Mouse (Mus musculus) heart, embryonic 15.5 days (tissue): ENCODE measurements at regions not wholly inside any gene's neighbourhood (a gene's known extent, or its start where the extent isn't known, plus 50 kb on each side); places are given as distances from the start of the nearest gene placed in this dataset.
A peak's percentile ranks its signal among the peaks of the same experiment; 100 is the strongest.
"Not testable (repeated sequence)": the region's sequence is repeated elsewhere in the genome, so short reads cannot be mapped to it uniquely, and the experiment has no call there.

Source experiments
- ATAC-seq: fragments of 200-750 bp; cut with Nextera tagmentation; replicated peaks from 2 replicates; pipeline ENCODE4 v1.8.0; 2017; ENCODE audit warnings: low read depth, moderate TSS enrichment; ENCODE audit not compliant: insufficient number of reproducible peaks, insufficient read depth, low FRiP score
- H3K27ac ChIP-seq: fragments of 300-500 bp; sonication (generic); 2 replicates; pipeline ENCODE4 v1.5.1; 2015; ENCODE audit warnings: mild to moderate bottlenecking, inconsistent platforms
- H3K27me3 ChIP-seq: fragments of 300-500 bp; sonication (generic); 2 replicates; pipeline ENCODE4 v1.6.1; 2015; ENCODE audit warnings: inconsistent platforms
- H3K36me3 ChIP-seq: fragments of 300-500 bp; sonication (generic); 2 replicates; pipeline ENCODE4 v1.6.1; 2015; ENCODE audit warnings: mild to moderate bottlenecking, inconsistent platforms
- H3K4me1 ChIP-seq: fragments of 300-500 bp; sonication (generic); replicated peaks from 2 replicates; pipeline ENCODE4 v1.6.1; 2015; ENCODE audit warnings: inconsistent platforms
- H3K4me2 ChIP-seq: fragments of 300-500 bp; sonication (generic); 2 replicates; pipeline ENCODE4 v1.6.1; 2015; ENCODE audit warnings: inconsistent platforms, mild to moderate bottlenecking, moderate library complexity
- H3K4me3 ChIP-seq: fragments of 300-500 bp; sonication (generic); 2 replicates; pipeline ENCODE4 v1.5.1; 2015; ENCODE audit warnings: mild to moderate bottlenecking, inconsistent platforms
- H3K9ac ChIP-seq: fragments of 300-500 bp; sonication (generic); 2 replicates; pipeline ENCODE4 v1.6.1; 2015; ENCODE audit warnings: mild to moderate bottlenecking, inconsistent platforms
- H3K9me3 ChIP-seq: fragments of 300-500 bp; sonication (generic); replicated peaks from 2 replicates; pipeline ENCODE4 v1.6.1; 2016; ENCODE audit warnings: inconsistent platforms
- WGBS: fragments of 180-500 bp; shearing (Covaris S2); methylation state at CpG from one replicate; pipeline ENCODE4 v1.1.7; 2015; ENCODE audit warnings: mixed read lengths; 5-methylcytosine and 5-hydroxymethylcytosine counted together

DNA sequence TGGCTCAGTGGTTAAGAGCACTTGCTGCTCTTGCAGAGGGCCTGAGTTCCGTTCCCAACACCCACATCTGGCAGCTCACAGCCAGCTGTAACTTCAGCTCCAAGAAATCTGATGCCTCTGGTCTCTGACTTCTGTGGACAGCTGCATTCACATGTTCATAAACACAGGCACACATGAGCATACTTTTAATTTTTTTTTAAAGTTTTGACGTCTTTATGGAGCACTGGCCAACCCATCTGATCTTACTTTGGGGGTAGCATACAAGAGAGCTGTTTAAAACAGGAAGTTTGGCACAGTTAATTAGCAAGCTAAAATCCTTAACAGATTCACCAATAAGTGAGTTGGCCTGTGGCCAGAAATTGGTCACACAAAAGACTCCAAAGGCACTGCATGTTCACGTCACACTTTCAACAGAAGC lies 81.2 kb upstream of the Atl2 start:
- Histone ChIP-seq H3K4me1 (peaks cover 20% of the 10 kb centered on the region), H3K27ac (no peak overlapping the region), H3K4me2 (no peak overlapping the region), H3K9me3 (no peaks in the 10 kb centered on the region), H3K27me3 (no peaks in the 10 kb centered on the region), H3K4me3 (no peak overlapping the region), H3K9ac (no peak overlapping the region), H3K36me3 (no peaks in the 10 kb centered on the region)
- no peak for ATAC-seq
- 63% methylated on average over 3 of the region's 3 CpGs for WGBS

- WGBS = 83% methylated on average over 5 of the region's 5 CpGs
- no peak for ATAC-seq
- Histone ChIP-seq H3K4me3 (peak overlapping the region; percentile 24), H3K9me3 (no peaks in the 10 kb centered on the region), H3K36me3 (no peaks in the 10 kb centered on the region), H3K4me1 (peaks cover 17% of the 10 kb centered on the region; the same call in 1 of the 2 replicates), H3K27me3 (no peaks in the 10 kb centered on the region), H3K4me2 (peak overlapping the region; percentile 49), H3K27ac (no peak overlapping the region), H3K9ac (no peak overlapping the region)
Observed at GRCm38 (mm10) chr17:79976518-79977100, 80.7 kb upstream of the Atl2 start.

- 25% methylated on average over 11 of the region's 11 CpGs for WGBS
- no peaks in the 10 kb centered on the region for H3K27me3 ChIP-seq
- no peaks in the 10 kb centered on the region for H3K9me3 ChIP-seq
- H3K27ac ChIP-seq = no peak overlapping the region
- H3K9ac ChIP-seq = no peak overlapping the region
- ATAC-seq = peak; percentile 50; the same call in 1 of the 2 replicates
- H3K4me1 ChIP-seq = peaks cover 17% of the 10 kb centered on the region; the same call in 1 of the 2 replicates
- H3K36me3 ChIP-seq = no peaks in the 10 kb centered on the region
- peak overlapping the region; percentile 49 for H3K4me2 ChIP-seq
- peak overlapping the region; percentile 24 for H3K4me3 ChIP-seq
Observed at GRCm38 (mm10) chr17:79975997-79976443, 80.1 kb upstream of the Atl2 start.

DNA sequence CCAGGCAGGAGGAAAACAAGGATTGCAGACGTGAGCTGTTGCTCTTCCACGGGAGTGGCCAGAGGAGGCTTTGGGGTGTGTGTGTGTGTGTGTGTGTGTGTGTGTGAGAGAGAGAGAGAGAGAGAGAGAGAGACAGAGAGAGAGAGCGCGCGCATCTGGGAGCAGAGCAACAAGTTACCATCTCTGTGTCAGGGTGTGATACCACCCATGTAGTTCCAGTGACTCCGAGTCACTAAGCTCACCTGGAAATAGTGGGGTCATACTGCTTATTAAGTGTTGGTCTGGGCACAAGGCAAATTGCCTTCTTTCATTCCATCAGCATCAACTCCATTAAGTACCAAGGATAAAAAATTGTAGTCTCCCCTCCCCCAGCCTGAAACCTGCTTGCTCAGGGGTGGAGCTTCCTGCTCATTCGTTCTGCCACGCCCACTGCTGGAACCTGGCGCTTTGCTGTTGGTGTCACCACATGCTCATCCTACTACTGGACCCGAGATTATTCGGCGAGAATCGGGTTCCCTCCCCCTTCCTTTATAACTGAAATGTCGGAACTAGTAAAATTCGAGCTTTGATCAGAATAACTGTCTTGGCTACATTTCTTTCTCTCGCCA lies 79.3 kb upstream of the Atl2 start:
- not testable (repeated sequence) for H3K9ac ChIP-seq, H3K27ac ChIP-seq, H3K27me3 ChIP-seq, H3K9me3 ChIP-seq, ATAC-seq, H3K36me3 ChIP-seq
- peak overlapping the region; percentile 49 for H3K4me2 ChIP-seq
- 17% methylated on average over 16 of the region's 16 CpGs for WGBS
- peaks cover 17% of the 10 kb centered on the region for H3K4me1 ChIP-seq
- peak overlapping the region; percentile 24 for H3K4me3 ChIP-seq

DNA sequence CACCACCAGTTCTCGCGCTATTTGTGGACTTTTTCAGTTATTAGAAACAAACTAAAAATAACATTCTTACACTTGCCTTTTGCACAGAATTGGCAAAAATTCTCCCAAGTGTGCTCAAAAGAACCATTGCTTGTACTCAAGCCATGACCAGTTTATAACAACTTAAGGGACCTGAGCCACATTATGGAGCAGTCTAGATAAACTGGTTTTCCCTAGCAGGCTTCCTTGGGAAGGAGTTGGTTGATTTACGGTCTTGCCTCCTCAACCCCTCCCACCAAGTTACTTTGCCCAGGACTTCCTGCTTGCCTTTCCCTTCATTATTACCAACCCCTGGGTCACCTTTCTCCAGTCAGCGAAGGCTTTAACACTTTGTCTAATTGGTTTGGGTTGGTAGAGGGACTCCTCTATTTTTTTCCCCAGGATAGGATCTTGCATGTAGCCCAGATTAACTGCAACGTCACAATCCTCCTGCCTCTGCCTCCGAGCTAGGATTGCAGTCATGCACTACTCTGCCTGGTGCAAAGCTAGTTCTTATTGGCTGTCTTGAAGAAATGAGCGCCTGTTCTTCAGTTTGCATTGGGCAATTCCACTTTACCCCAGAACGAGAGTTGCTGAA lies 75.9 kb upstream of the Atl2 start:
- no peak overlapping the region for H3K27ac ChIP-seq
- no peaks in the 10 kb centered on the region for H3K36me3 ChIP-seq
- H3K4me1 ChIP-seq = peaks cover 24% of the 10 kb centered on the region
- no peak overlapping the region for H3K9ac ChIP-seq
- no peak for ATAC-seq
- 77% methylated on average over 8 of the region's 8 CpGs for WGBS
- 0 out of 2 replicates have a peak, but pooled peaks cover 4% of the 10 kb centered on the region for H3K27me3 ChIP-seq
- H3K9me3 ChIP-seq = no peaks in the 10 kb centered on the region
- no peak overlapping the region for H3K4me3 ChIP-seq
- H3K4me2 ChIP-seq = no peak overlapping the region

GRCm38 (mm10) chr17:79969500-79969972 lies 73.6 kb upstream of the Atl2 start:
- Histone ChIP-seq H3K27me3 (0 out of 2 replicates have a peak, but pooled peaks cover 4% of the 10 kb centered on the region), H3K4me1 (peaks cover 10% of the 10 kb centered on the region), H3K36me3 (no peaks in the 10 kb centered on the region), H3K27ac (no peak overlapping the region), H3K9me3 (no peaks in the 10 kb centered on the region), H3K4me2 (peak overlapping the region; percentile 10; the same call in 1 of the 2 replicates), H3K9ac (no peak overlapping the region), H3K4me3 (no peak overlapping the region)
- 36% methylated on average over 7 of the region's 7 CpGs for WGBS
- no peak for ATAC-seq

DNA sequence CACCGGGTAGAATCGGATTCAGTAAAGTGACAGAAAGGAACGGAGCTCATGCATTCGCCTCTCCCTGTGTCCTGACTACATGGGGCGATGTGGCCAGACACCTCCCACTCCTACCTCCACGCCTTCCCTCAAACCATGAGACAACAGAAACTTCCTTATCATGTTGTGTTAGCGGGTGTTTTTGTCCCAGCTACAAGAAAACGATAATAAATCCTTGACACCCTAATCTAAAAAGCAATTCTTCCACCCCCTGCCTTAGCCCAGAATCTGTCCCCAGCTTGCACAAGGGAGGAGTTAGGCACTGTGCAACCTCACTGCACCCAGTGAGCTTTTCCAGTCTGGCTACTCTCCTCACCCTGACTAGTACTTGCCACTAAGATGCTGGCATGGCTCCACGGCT lies 72.9 kb upstream of the Atl2 start:
- H3K27me3 ChIP-seq = 0 out of 2 replicates have a peak, but pooled peaks cover 4% of the 10 kb centered on the region
- no peak overlapping the region for H3K9ac ChIP-seq
- WGBS = 57% methylated on average over 9 of the region's 9 CpGs
- no peak overlapping the region for H3K27ac ChIP-seq
- no peak overlapping the region for H3K4me2 ChIP-seq
- no peaks in the 10 kb centered on the region for H3K36me3 ChIP-seq
- peaks cover 10% of the 10 kb centered on the region for H3K4me1 ChIP-seq
- no peak overlapping the region for H3K4me3 ChIP-seq
- ATAC-seq = peak; percentile 47; the same call in 1 of the 2 replicates
- H3K9me3 ChIP-seq = no peaks in the 10 kb centered on the region

DNA sequence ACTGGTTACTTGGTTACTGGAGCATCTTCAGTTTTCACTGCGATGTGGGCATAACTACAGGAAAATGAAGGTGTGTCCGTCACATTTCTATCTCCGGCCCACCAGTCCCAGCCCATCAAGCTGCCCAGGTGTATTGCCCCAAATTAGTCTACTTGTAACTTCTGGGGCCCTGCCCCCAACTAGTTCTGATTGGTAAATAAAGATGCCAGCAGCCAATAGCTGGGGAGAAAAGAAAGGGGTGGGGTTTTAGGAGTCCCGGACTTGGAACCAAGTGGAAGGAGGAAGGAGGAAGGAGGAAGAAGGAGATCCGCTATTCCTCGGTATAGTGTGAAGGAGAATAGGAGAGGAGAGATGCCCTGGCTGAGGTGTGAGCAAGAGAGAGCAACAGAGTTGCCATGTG lies 71.1 kb upstream of the Atl2 start:
- WGBS = 55% methylated on average over 6 of the region's 6 CpGs
- Histone ChIP-seq H3K4me1 (peaks cover 10% of the 10 kb centered on the region), H3K4me2 (no peak overlapping the region), H3K4me3 (no peak overlapping the region), H3K27ac (no peak overlapping the region), H3K9ac (no peak overlapping the region), H3K27me3 (0 out of 2 replicates have a peak, but pooled peaks cover 4% of the 10 kb centered on the region), H3K9me3 (no peaks in the 10 kb centered on the region), H3K36me3 (no peaks in the 10 kb centered on the region)
- no peak for ATAC-seq

DNA sequence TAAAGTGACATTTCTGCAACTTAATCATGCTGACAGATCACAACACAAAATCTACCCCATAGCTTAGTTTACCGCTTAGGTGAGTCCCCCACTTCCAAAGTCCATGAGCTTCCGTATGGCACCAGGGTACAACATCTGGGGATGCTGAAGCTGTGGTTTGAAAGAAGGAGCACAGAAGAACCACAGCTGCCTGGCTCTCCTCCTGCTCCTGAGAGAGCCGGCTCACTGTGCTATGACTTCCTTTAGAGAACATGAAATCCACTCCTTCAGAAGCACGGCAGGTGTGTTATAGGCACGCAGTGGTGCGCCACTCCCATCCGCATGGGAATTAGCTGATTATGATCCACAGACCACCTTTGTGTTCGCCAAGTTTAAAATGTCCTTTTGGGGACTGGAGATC lies 69.7 kb upstream of the Atl2 start:
- no peak for ATAC-seq
- H3K36me3 ChIP-seq = no peaks in the 10 kb centered on the region
- WGBS = 85% methylated on average over 8 of the region's 8 CpGs
- no peak overlapping the region for H3K4me3 ChIP-seq
- H3K27me3 ChIP-seq = 0 out of 2 replicates have a peak, but pooled peaks cover 4% of the 10 kb centered on the region
- no peaks in the 10 kb centered on the region for H3K9me3 ChIP-seq
- no peak overlapping the region for H3K27ac ChIP-seq
- no peak overlapping the region for H3K9ac ChIP-seq
- no peak overlapping the region for H3K4me2 ChIP-seq
- H3K4me1 ChIP-seq = peaks cover 10% of the 10 kb centered on the region

DNA sequence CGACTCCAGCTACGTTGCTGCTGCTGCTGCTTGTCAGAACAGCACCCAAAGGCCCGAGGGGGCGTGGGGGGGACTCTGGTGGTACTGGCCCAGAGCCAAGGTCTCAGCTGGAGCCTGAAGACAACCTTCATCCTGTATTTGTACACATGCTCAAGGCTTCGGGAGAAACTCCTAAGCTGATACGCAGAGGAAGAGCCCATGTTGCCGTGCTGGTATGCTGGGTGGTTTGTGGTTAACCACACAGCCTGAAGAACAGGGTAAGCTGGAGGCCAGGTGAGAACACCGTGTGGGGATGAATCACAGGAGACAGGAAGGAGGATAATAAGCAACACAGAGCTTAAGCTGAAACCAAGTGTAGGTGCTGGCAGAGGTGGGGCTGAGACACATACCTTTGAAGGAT lies 68.9 kb upstream of the Atl2 start:
- H3K9me3 ChIP-seq = no peaks in the 10 kb centered on the region
- no peak for ATAC-seq
- H3K36me3 ChIP-seq = no peaks in the 10 kb centered on the region
- no peak overlapping the region for H3K4me3 ChIP-seq
- H3K9ac ChIP-seq = no peak overlapping the region
- H3K4me2 ChIP-seq = no peak overlapping the region
- peaks cover 6% of the 10 kb centered on the region for H3K4me1 ChIP-seq
- 71% methylated on average over 8 of the region's 8 CpGs for WGBS
- no peak overlapping the region for H3K27ac ChIP-seq
- 0 out of 2 replicates have a peak, but pooled peaks cover 4% of the 10 kb centered on the region for H3K27me3 ChIP-seq

DNA sequence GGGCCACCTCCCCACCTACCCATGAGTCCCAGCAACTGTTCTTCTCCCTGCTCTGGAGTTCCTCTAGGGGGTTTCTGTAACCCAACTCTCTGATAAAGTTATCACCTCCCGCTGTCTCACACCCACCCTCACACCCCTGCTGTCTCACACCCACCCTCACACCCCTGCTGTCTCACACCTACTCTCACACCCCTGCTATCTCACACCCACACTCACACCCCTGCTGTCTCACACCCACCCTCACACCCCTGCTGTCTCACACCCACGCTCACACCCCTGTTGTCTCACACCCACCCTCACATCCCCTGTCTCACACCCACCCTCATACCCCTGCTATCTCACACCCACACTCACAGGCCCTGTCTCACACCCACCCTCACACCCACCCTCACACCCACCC lies 67.4 kb upstream of the Atl2 start:
- no peak overlapping the region for H3K9ac ChIP-seq
- H3K36me3 ChIP-seq = no peaks in the 10 kb centered on the region
- H3K9me3 ChIP-seq = no peaks in the 10 kb centered on the region
- 52% methylated on average over 2 of the region's 2 CpGs for WGBS
- H3K27me3 ChIP-seq = 0 out of 2 replicates have a peak, but pooled peaks cover 4% of the 10 kb centered on the region
- H3K27ac ChIP-seq = no peak overlapping the region
- ATAC-seq = no peak
- H3K4me3 ChIP-seq = no peak overlapping the region
- no peak overlapping the region for H3K4me2 ChIP-seq
- H3K4me1 ChIP-seq = peaks cover 8% of the 10 kb centered on the region; the same call in 1 of the 2 replicates
